Mouse (Mus musculus) cerebellum, adult (tissue): ENCODE data around the gene Sptb.

ENCODE experiments used
- ATAC-seq: cut with Nextera tagmentation; 2 replicates; pipeline ENCODE4 v1.9.2; 2017; ENCODE audit warnings: mild to moderate bottlenecking, moderate library complexity, mixed read lengths; ENCODE audit not compliant: insufficient number of reproducible peaks, low FRiP score, low TSS enrichment

The Sptb gene

GRCm38 (mm10) chr12:76579806-76580205, 130.5 kb downstream of the Sptb start:
- no peak for ATAC-seq

DNA sequence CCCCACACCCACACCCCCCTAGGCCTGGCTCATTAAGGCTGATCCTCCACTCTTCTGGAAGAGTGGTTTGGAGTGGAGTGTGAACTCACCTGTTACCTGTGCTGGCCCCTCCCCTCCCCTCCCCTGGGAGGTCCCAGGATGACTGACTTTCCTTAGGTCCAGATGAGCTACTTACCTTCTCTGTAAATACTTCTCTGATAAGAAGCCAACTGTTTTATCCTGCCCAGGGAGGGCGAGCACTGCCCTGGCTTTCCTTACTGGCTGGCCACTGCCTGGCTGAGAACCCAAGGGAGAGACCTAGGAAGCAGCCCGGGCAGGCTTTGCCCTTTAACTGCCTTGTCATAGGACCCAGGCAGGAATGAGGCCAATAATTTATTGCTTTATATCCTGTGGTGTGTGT, 131.9 kb downstream of the Sptb start:
- ATAC-seq, result no peak

GRCm38 (mm10) chr12:76577858-76578257, 132.5 kb downstream of the Sptb start:
- ATAC-seq, result no peak

- ATAC-seq, result no peak
These were observed 133.5 kb downstream of the Sptb start for GRCm38 (mm10) chr12:76576806-76577205.

GRCm38 (mm10) chr12:76576061-76576460, 134.3 kb downstream of the Sptb start:
- ATAC-seq, result no peak

DNA sequence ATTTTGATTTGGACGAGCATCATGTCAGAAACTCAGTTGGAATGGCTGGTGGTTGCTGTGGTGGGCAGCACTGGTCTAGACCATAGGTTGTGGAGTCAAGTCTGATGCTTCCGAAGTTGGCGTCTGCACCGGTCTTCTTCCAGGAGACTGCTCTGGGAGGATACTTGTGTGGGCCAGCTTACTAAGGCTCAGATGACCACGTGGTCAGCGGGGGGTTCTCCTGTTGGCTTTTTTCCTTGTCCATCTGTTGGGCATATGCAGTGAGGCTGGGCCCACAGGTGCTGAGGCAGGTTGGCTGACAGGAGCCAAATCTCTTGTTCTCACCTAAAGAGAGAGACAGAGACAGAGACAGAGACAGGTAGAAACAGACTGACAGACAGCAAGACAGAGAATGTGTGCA, 135.5 kb downstream of the Sptb start:
- ATAC-seq, result peak; percentile 65

DNA sequence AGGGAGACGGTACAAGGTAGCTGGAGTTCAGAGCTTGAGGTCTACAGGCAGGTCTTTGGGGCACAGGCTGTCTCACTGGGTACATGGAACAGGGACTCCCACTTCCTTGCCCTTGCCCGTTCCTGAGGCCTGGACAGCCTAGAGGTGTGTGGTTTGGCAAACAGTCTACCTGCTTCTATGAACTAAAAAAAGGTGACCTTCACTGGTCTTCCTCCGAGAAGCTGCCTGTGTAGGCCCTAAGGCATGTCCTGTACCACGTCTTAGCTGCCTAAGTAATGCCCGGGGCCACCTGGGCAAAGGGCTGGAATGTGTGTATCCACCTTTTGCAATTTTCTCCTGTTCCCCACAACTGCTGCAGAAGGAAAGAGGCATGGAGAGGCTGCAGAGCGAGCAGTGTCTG, 137.0 kb downstream of the Sptb start:
- no peak for ATAC-seq

- no peak for ATAC-seq
These were observed 137.8 kb downstream of the Sptb start for GRCm38 (mm10) chr12:76572261-76573251.

DNA sequence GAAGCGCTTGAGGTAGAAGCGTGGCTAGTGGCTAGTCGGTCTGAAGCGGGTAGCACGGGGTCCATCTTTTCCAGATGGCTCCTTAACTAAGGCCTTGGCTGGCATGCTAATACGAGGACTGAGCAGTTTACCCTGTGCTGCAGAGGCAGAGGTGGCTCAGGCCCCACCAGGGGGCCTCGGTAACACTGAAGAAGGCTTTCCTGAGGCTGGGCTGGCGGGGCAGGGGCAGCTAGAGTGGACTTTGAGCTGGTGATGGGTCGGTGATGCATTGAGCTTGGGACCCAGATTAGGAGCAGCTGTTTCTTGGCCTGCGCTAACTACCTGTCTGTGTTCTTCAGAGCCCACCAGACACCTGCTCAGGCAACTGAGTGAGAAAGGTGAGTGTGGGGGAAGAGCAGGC, 139.1 kb downstream of the Sptb start:
- ATAC-seq, result no peak

GRCm38 (mm10) chr12:76570221-76570940, 140.0 kb downstream of the Sptb start:
- no peak for ATAC-seq

DNA sequence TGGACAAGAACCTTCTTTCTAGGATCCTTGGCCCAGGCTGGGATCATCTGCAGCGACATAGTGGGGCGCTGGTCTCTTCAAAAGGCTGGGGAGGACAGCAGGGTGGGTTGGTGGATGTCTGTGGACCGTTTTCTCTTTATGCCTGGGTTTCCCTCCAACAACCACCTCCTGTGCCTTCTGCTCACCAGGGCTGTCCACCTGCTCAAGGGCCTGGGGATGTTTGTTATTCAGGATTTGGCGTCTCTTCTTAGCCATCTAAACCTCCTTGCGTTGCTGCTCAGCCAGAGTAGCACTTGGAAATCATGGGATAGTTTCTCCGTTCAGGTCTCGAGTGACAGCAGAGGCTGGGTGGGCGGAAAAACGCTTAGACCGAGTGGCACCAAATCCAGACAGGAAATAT, 144.1 kb downstream of the Sptb start:
- 0 out of 2 replicates have a peak, but pooled peaks have one; percentile 31 for ATAC-seq

- ATAC-seq, result no peak
These were observed 148.2 kb downstream of the Sptb start for GRCm38 (mm10) chr12:76562196-76562595.

DNA sequence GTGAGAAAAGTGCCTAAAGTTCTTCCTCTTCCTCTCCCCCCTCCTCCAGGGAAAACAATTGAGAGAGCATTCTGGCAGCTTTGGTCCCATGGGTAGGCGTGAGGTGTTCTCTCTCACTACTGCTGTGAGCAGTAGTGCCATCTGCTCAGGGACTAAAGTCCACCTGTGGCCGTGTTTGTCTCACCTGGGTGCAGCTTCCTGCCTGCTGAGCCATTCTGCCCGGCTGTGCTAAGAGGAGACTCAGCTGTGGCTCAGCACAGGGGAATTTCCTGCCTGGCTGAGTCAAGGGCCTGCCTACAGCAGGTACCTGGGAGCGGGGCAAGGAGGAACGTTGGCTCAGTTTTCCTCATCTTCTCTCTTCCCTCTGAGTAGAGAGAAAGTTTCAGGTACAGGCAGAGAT, 152.1 kb downstream of the Sptb start:
- no peak for ATAC-seq

DNA sequence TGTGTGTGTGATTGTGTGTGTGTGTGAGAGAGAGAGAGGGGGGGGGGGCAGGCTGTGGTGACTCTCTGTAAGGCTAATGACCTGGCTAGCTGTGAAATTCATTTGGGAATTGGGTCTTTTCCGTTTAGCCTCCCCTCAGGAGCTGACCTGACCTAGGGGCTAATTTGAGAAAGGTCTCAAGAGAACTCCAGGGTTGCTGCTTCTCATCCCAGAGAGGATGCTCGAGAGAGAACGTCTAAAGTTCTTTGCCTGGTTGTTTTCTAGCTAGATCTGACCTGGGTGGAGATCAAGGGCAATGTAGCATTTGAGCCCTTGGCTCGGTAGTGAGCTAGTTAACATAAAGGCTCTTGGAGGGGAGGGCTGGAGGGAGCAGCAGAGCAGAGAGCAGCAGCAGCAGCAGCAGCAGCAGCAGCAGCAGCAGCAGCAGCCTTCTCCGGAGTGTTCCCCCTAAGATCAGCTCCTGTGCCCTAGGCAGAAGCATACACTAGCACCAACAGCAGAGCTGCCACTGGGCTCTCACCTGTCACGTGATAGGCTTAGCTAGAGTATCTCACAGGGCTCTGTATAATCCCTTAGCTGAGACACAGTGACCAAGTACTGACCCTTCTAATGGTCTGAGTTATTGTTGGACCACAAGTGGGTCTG, 153.5 kb downstream of the Sptb start:
- no peak for ATAC-seq

- no peak for ATAC-seq
These were observed 154.2 kb downstream of the Sptb start for GRCm38 (mm10) chr12:76556187-76556586.

DNA sequence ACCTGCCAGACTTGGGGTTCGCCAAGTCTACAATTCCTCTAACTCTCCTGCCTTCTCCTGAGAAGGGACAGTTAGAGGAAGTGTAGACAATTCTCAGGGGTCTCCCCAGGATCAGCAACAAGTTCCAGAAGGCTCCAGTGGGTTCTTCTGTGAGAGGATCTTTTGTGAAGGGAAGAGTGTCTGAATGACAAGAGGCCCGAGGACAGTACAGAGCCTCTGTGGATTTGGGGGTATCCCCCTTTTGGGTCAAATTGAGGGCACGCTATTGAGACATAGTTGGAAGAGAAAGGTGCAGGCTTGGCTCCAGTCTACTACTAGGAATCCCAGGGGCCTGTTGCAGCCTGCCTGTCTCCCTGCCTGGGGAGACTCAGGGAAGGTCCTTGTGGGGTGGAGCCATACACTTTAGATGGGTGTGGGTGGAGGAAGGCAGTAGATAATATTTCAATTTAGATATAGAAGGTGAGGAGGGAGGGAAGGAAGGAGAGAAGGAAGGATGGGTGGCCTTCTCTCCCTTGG, 155.4 kb downstream of the Sptb start:
- no peak for ATAC-seq

DNA sequence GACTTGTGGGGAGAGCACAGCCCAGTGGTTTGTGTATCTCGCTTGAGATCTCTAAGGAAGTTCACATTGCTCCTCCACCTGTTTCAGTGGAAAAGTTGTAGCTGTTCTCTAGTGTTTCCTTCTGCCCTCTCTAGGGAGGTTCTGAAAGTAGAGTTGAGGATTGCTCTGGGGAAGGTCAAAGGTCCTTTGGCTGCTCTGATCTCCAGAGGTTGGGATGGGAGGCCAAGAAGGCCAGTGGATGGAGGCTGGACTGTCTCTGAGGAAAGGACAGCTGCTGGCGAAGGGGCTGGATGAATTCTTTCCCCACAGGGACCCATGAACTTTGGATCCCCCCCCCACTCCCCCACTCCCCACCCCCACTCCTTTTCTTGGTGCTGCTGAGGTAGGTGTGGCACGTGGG, 156.0 kb downstream of the Sptb start:
- no peak for ATAC-seq

DNA sequence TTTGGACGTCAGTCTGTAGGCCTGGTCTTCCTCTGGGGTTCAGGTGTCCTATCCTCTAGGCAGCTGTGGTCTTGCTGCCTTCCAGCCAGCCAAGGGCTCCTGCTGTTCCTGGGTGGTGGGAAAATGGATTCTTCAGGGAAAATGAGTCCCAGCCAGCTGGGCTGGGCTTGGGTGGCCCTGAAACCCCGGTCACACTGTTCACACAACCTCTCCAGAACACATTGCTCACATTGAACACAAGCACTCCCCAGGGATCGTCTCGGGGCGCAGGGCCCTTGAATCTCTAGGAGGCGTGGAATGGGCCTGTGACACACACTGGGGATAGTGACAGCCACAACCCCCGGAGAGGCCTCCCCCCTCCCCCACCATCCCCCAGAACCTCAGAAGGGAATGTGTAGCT, 156.4 kb downstream of the Sptb start:
- ATAC-seq, result no peak

DNA sequence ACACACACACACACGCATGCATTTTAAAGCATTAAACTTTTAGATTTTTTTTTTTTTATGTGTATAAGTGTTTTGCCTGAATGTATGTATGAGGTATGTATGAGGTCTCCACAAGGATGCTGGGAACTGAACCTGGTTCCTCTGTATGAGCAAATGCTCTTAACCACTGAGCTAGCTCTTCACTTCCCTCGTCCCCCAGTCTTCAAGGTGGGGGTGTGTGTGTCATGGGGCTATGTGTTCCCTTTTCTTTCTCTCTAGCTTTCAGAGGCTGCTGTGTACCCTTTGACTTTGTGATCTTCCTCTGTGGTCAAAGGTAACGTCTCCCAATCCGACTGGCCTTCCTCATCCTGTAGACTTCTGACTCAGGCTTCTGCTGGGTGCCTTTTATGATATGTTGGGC, 157.4 kb downstream of the Sptb start:
- ATAC-seq, result no peak

GRCm38 (mm10) chr12:76552321-76552720, 158.0 kb downstream of the Sptb start:
- ATAC-seq, result no peak

DNA sequence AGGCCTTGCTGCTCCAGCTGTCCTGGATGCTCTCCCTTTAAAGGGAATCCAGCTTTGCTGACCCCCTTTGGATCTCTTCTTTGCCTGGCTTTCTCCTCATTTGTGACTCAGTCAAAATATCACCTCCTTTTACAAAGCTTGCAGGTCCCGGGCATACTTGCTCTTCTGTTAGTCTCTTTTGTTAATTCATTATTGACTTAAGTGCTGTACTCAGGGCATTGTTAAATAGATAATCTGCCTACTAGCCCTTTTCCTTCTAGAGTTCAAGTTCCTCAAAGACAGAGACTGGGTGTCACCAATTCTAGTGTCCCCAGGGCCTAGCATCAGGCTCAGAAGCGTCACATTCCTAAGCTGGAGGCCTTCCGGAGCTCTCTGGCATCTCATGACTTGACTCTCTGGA, 161.1 kb downstream of the Sptb start:
- no peak for ATAC-seq
